ENCODE assay signal across 9 mouse cellular contexts in the genomic region with DNA sequence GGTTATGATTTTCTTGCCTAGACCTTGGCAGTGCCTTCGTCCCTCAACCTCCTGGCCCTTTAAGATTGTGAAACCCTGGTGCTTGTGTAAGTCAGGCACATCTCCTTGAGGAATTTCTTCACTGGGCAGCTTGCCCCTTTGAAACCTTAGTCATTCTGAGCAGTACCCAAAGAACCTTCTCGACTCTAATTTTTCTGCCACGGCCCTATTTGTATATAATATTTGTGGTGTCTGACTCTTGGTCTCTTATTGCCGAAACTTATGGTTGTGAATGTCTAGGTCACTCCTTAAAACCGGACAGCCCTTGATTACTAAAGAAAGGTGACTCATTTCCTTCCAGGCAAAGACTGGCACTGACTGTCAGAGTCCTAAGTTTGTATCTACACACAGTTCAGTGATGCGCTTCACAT. TPM values are rescaled to one million over a fixed set of nuclear protein-coding genes. Genes with fewer than 3 reads are reported as not detected.
DNase-seq lines count a peak whose midpoint lies in the region; ATAC-seq and TF ChIP-seq lines count a peak whose summit lies in the region.
"Had no signal": no experiment of that assay in that cellular context is flagged by ENCODE, and none has a peak within 500 bp of the region (broad histone marks: within the 10 kb centered on the region; RNA-seq: fewer than 3 reads in every experiment).

No protein-coding gene starts in this region.

- peak overlapping the region; percentile 95 for H3K27ac ChIP-seq in embryonic fibroblast, embryonic 13.5 days (ENCODE audit: insufficient read depth, low read length)
- H3K27ac ChIP-seq in lung, embryonic 16.5 days (ENCODE audit: low read length) = peak overlapping the region; percentile 67
- H3K27ac ChIP-seq in intestine, embryonic 15.5 days = no peak overlapping the region

- no peak overlapping the region for H3K9ac ChIP-seq in lung, embryonic 16.5 days (ENCODE audit: low read length)
- no peak overlapping the region for H3K9ac ChIP-seq in intestine, embryonic 15.5 days

- ATAC-seq in lung, embryonic 16.5 days (ENCODE audit: low read depth) = peak; percentile 45
- no peak for ATAC-seq in intestine, embryonic 15.5 days

- peaks cover 89% of the 10 kb centered on the region for H3K79me2 ChIP-seq in C2C12 (ENCODE audit: control insufficient read depth, insufficient read depth)

- DNase-seq in heart, adult 11 months = peak; percentile 95
- no peak for DNase-seq in heart, postnatal 10 days
- DNase-seq in thymus, postnatal 4 days = no peak
- no peak for DNase-seq in layer of hippocampus, adult 9-11 months

- peaks cover 24% of the 10 kb centered on the region for H3K36me3 ChIP-seq in C2C12 (ENCODE audit: control insufficient read depth, insufficient read depth)
- H3K36me3 ChIP-seq in lung, embryonic 16.5 days (ENCODE audit: control insufficient read depth, insufficient read depth, low read length) = no peaks in the 10 kb centered on the region
- no peaks in the 10 kb centered on the region for H3K36me3 ChIP-seq in intestine, embryonic 15.5 days

- no peaks in the 10 kb centered on the region for H3K9me3 ChIP-seq in lung, embryonic 16.5 days (ENCODE audit: control insufficient read depth, low read length)
- no peaks in the 10 kb centered on the region for H3K9me3 ChIP-seq in intestine, embryonic 15.5 days
- H3K9me3 ChIP-seq: megakaryocyte, embryonic 14.5 days had no signal

- H3K4me3 ChIP-seq in C2C12 (ENCODE audit: insufficient read depth, poor library complexity, severe bottlenecking) = no peak overlapping the region
- no peak overlapping the region for H3K4me3 ChIP-seq in embryonic fibroblast, embryonic 13.5 days (ENCODE audit: insufficient read depth, low read length)
- H3K4me3 ChIP-seq in lung, embryonic 16.5 days (ENCODE audit: low read length) = no peak overlapping the region
- H3K4me3 ChIP-seq in intestine, embryonic 15.5 days (replicated peaks) = no peak overlapping the region
- H3K4me3 ChIP-seq: megakaryocyte, embryonic 14.5 days had no signal

- no peak for TF ChIP-seq POLR2A in embryonic fibroblast, embryonic 13.5 days (IDR thresholded peaks at IDR 0.05; ENCODE audit: low read depth, low read length)

- peaks cover 33% of the 10 kb centered on the region for H3K4me1 ChIP-seq in embryonic fibroblast, embryonic 13.5 days (ENCODE audit: control insufficient read depth, insufficient read depth, low read length)
- H3K4me1 ChIP-seq in lung, embryonic 16.5 days (replicated peaks; ENCODE audit: control insufficient read depth, insufficient read depth, low read length) = peaks cover 65% of the 10 kb centered on the region
- peaks cover 36% of the 10 kb centered on the region for H3K4me1 ChIP-seq in intestine, embryonic 15.5 days (replicated peaks)

- no peaks in the 10 kb centered on the region for H3K27me3 ChIP-seq in C2C12 (ENCODE audit: control insufficient read depth, insufficient read depth, insufficient read length)
- no peaks in the 10 kb centered on the region for H3K27me3 ChIP-seq in lung, embryonic 16.5 days (ENCODE audit: control insufficient read depth, insufficient read depth, low read depth, low read length)
- H3K27me3 ChIP-seq in intestine, embryonic 15.5 days (replicated peaks) = no peaks in the 10 kb centered on the region
- H3K27me3 ChIP-seq: megakaryocyte, embryonic 14.5 days had no signal

- no peak overlapping the region for H3ac ChIP-seq in C2C12 (ENCODE audit: control insufficient read depth, insufficient read length, low read depth)

- no peak overlapping the region for H3K4me2 ChIP-seq in lung, embryonic 16.5 days (ENCODE audit: low read depth, low read length)
- no peak overlapping the region for H3K4me2 ChIP-seq in intestine, embryonic 15.5 days (replicated peaks)

- TF ChIP-seq CTCF in C2C12 (IDR thresholded peaks at IDR 0.05; ENCODE audit: control insufficient read depth, insufficient read depth, insufficient read length) = no peak
- TF ChIP-seq CTCF in embryonic fibroblast, embryonic 13.5 days (IDR thresholded peaks at IDR 0.05; ENCODE audit: borderline replicate concordance, insufficient read depth, low read length) = no peak

- 51% methylated on average over 6 of the region's 6 CpGs for WGBS in lung, embryonic 16.5 days
- WGBS in intestine, embryonic 15.5 days = 80% methylated on average over 6 of the region's 6 CpGs

- peaks cover 71% of the 10 kb centered on the region for H3K79me3 ChIP-seq in C2C12 (ENCODE audit: low read depth)

- intact Hi-C loops in heart, postnatal 10 days (cut with DNase I) = no loop called here

TF ChIP-seq in C2C12, 6 proteins besides CTCF, POLR2A, EP300 and RAD21:
- no peak for TF ChIP-seq MYOG (IDR thresholded peaks at IDR 0.05; ENCODE audit: control insufficient read depth, extremely low read depth, insufficient read length)
- TF ChIP-seq MYOD1 (IDR thresholded peaks at IDR 0.05; ENCODE audit: control insufficient read depth, insufficient read length, low read depth) = no peak
- peak; percentile 82 for TF ChIP-seq FOSL1 (IDR thresholded peaks at IDR 0.05; ENCODE audit: insufficient read depth, low read length, poor library complexity, severe bottlenecking)
- peak; percentile 99 for TF ChIP-seq CEBPB (IDR thresholded peaks at IDR 0.05; ENCODE audit: low read depth)
- TF ChIP-seq USF1 (IDR thresholded peaks at IDR 0.05; ENCODE audit: low read depth) = no peak
- peak; percentile 13 for TF ChIP-seq MAX (IDR thresholded peaks at IDR 0.05)

RNA-seq across cellular contexts. Expression of a gene that starts 43.6 kb away (rescaled TPM):
- total RNA-seq in heart, postnatal 10 days (2021) = 10 to 100 TPM; 28.2 to 31.0 TPM
- 15.6 TPM for polyA plus RNA-seq in C2C12 (2012; fragmentation: generic; extraction: Trizol)
- polyA plus RNA-seq in embryonic fibroblast, embryonic 13.5 days (2011; ENCODE audit: insufficient read length, low read depth, missing spikeins) = 45.2 and 49.4 TPM in 2 replicates
- polyA plus RNA-seq in lung, embryonic 16.5 days (2015; fragmentation: Nextera tagmentation; extraction: Ambion mirVana) = 34.1 and 35.7 TPM in 2 replicates
- polyA plus RNA-seq in intestine, embryonic 15.5 days (2015; fragmentation: Nextera tagmentation; extraction: Ambion mirVana) = 15.8 and 17.9 TPM in 2 replicates
